Mouse (Mus musculus) lung, embryonic 16.5 days (tissue): ENCODE data around the gene Cox14. TPM values are rescaled to one million over a fixed set of nuclear protein-coding genes. Genes with fewer than 3 reads are reported as not detected.
A peak's percentile ranks its signal among the peaks of the same experiment; 100 is the strongest.

Experiments
- ATAC-seq: fragments of 200-750 bp; cut with Nextera tagmentation; 2 replicates; pipeline ENCODE4 v1.8.0; 2017; ENCODE audit warnings: low read depth, mild to moderate bottlenecking, moderate library complexity
- H3K27ac ChIP-seq: fragments of 300-500 bp; sonication (generic); 2 replicates; pipeline ENCODE4 v1.5.1; 2014; ENCODE audit warnings: mild to moderate bottlenecking, control low read depth, low read length
- H3K27me3 ChIP-seq: fragments of 300-500 bp; sonication (generic); 2 replicates; pipeline ENCODE4 v1.6.1; 2014; ENCODE audit warnings: low read depth, low read length, mixed read lengths; ENCODE audit not compliant: control insufficient read depth, insufficient read depth
- H3K36me3 ChIP-seq: fragments of 300-500 bp; sonication (generic); 2 replicates; pipeline ENCODE4 v1.6.1; 2014; ENCODE audit warnings: low read length; ENCODE audit not compliant: control insufficient read depth, insufficient read depth
- H3K4me1 ChIP-seq: fragments of 300-500 bp; sonication (generic); replicated peaks from 2 replicates; pipeline ENCODE4 v1.6.1; 2014; ENCODE audit warnings: low read length, mixed read lengths; ENCODE audit not compliant: control insufficient read depth, insufficient read depth
- H3K4me2 ChIP-seq: fragments of 300-500 bp; sonication (generic); 2 replicates; pipeline ENCODE4 v1.6.1; 2014; ENCODE audit warnings: low read depth, low read length, control low read depth
- H3K4me3 ChIP-seq: fragments of 300-500 bp; sonication (generic); 2 replicates; pipeline ENCODE4 v1.5.1; 2014; ENCODE audit warnings: mild to moderate bottlenecking, low read length, control low read depth
- H3K9ac ChIP-seq: fragments of 300-500 bp; sonication (generic); 2 replicates; pipeline ENCODE4 v1.6.1; 2014; ENCODE audit warnings: low read length, control low read depth
- H3K9me3 ChIP-seq: fragments of 300-500 bp; sonication (generic); 2 replicates; pipeline ENCODE4 v1.6.1; 2016; ENCODE audit warnings: low read length; ENCODE audit not compliant: control insufficient read depth
- WGBS: fragments of 180-500 bp; shearing (Covaris S2); extraction: QIAGEN DNeasy Blood & Tissue Kit; methylation state at CpG from one replicate; pipeline ENCODE4 v1.1.7; 2014; 5-methylcytosine and 5-hydroxymethylcytosine counted together
- polyA plus RNA-seq: library from polyadenylated mRNA; unstranded; fragments of >200 nt; fragmentation: Nextera tagmentation; extraction: Ambion mirVana; gene quantifications from 2 replicates; pipeline ENCODE4 v1.2.1, GENCODE M21; 2015

Gene Cox14
- polyA plus RNA-seq, 1 experiment from 2014 or later: 148 TPM

DNA sequence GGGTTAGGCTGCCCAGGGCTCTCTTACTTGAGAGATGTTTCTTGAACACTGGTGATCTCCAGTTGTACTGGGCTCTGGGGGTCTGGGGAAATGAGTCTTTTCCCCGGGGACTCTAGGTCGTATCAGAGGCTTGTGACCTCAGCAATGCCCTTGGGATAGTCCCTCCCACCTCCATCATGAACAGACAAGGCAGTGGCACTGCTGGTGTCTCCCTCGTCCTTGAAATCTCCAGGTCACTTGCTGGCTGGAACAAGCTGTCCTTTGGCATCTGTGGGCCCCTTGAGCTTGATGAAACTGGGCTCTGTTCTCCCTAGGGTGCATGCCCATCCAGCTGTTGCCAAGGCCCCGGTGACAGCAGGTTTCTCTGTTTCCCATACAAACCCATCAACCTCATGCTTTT lies 11.2 kb upstream of the Cox14 start:
- H3K27ac ChIP-seq: no peak overlapping the region
- no peak for ATAC-seq
- H3K27me3 ChIP-seq: no peaks in the 10 kb centered on the region
- no peaks in the 10 kb centered on the region for H3K9me3 ChIP-seq
- H3K4me2 ChIP-seq: no peak overlapping the region
- peaks cover 5% of the 10 kb centered on the region; the same call in 1 of the 2 replicates for H3K4me1 ChIP-seq
- no peak overlapping the region for H3K9ac ChIP-seq
- WGBS: 61% methylated on average over 4 of the region's 4 CpGs
- peaks cover 41% of the 10 kb centered on the region for H3K36me3 ChIP-seq
- no peak overlapping the region for H3K4me3 ChIP-seq

GRCm38 (mm10) chr15:99714858-99715257 lies 10.6 kb upstream of the Cox14 start:
- peak; percentile 48 for ATAC-seq
- Histone ChIP-seq H3K4me3 (no peak overlapping the region), H3K27ac (no peak overlapping the region), H3K4me2 (no peak overlapping the region), H3K9ac (no peak overlapping the region), H3K4me1 (peaks cover 5% of the 10 kb centered on the region; the same call in 1 of the 2 replicates), H3K27me3 (no peaks in the 10 kb centered on the region), H3K9me3 (no peaks in the 10 kb centered on the region), H3K36me3 (peaks cover 35% of the 10 kb centered on the region)
- WGBS: 52% methylated on average over 7 of the region's 7 CpGs

DNA sequence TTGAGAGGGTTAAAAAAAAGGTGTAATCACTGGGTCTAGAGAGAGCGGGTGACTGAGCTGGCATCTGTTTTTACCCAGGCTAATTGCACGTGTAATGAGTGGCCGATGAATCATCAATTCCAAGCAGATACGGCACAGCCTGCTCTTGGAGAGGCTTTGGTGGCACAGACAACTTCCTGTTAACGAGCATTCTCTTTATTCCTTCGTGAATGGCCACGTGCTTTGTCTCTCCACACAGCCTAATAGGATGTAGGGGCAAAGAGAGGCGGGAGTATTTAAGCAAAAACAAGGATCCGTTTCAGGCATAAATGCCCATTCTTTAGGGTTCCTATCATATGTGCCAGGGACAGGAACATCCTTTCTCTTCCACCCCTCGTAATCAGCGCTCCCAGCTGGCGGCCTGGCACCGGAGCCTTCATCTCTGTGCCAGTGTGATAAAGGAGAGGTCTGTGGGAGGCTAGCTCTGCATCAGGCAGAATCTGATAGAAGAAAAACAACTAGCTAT lies 10.0 kb upstream of the Cox14 start:
- 80% methylated on average over 13 of the region's 13 CpGs for WGBS
- H3K4me1 ChIP-seq: peaks cover 5% of the 10 kb centered on the region; the same call in 1 of the 2 replicates
- H3K9ac ChIP-seq: no peak overlapping the region
- no peak for ATAC-seq
- no peak overlapping the region for H3K27ac ChIP-seq
- no peak overlapping the region for H3K4me3 ChIP-seq
- no peak overlapping the region for H3K4me2 ChIP-seq
- no peaks in the 10 kb centered on the region for H3K27me3 ChIP-seq
- no peaks in the 10 kb centered on the region for H3K9me3 ChIP-seq
- peaks cover 31% of the 10 kb centered on the region for H3K36me3 ChIP-seq

- no peak for ATAC-seq
- Histone ChIP-seq H3K27me3 (no peaks in the 10 kb centered on the region), H3K27ac (no peak overlapping the region), H3K4me2 (no peak overlapping the region), H3K9ac (no peak overlapping the region), H3K9me3 (no peaks in the 10 kb centered on the region), H3K4me1 (peaks cover 5% of the 10 kb centered on the region; the same call in 1 of the 2 replicates), H3K4me3 (no peak overlapping the region), H3K36me3 (peaks cover 24% of the 10 kb centered on the region)
- WGBS: 62% methylated on average over 11 of the region's 11 CpGs
These were observed 9.3 kb upstream of the Cox14 start for GRCm38 (mm10) chr15:99715982-99716746.

DNA sequence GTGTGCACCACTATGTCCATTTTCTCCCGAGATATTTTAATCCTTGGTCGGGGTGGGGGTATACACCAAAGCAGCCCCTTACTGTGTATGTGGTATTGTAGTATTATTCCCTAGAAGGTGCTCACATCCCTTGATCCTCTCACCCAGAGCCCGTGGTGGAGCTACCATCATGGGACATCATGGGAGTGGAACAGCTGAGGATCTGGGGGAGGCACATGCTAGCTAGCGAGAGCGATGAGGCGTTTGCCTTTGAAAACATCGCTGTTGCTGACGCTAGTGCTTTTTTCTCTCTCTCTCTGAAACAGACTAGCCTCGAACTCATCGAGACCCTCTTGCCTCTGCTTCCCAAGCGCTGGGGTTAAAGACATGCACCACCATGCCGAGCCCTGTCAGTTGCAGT lies 8.6 kb upstream of the Cox14 start:
- Histone ChIP-seq H3K9me3 (no peaks in the 10 kb centered on the region), H3K4me3 (no peak overlapping the region), H3K9ac (no peak overlapping the region), H3K4me1 (peaks cover 5% of the 10 kb centered on the region; the same call in 1 of the 2 replicates), H3K27ac (no peak overlapping the region), H3K4me2 (no peak overlapping the region), H3K27me3 (no peaks in the 10 kb centered on the region), H3K36me3 (peaks cover 21% of the 10 kb centered on the region)
- ATAC-seq: no peak
- 80% methylated on average over 12 of the region's 12 CpGs for WGBS

- peaks cover 12% of the 10 kb centered on the region for H3K36me3 ChIP-seq
- no peaks in the 10 kb centered on the region for H3K9me3 ChIP-seq
- peak within 1 kb of the TSS; percentile 28 for H3K27ac ChIP-seq
- peak within 1 kb of the TSS; percentile 33 for H3K9ac ChIP-seq
- peak within 1 kb of the TSS; percentile 36; the same call in 1 of the 2 replicates for H3K4me2 ChIP-seq
- 0 out of 2 replicates have a peak within 1 kb of the TSS, but pooled peaks have one; percentile 7 for H3K4me3 ChIP-seq
- ATAC-seq: peak; percentile 41
- peaks cover 5% of the 10 kb centered on the region; the same call in 1 of the 2 replicates for H3K4me1 ChIP-seq
- no peaks in the 10 kb centered on the region for H3K27me3 ChIP-seq
- 49% methylated on average over 26 of the region's 26 CpGs for WGBS
These were observed 7.8 kb upstream of the Cox14 start, which contains the start of gene Gpd1 for GRCm38 (mm10) chr15:99717386-99718334. Gene Gpd1, plus strand, starts transcription at chr15:99717515.

GRCm38 (mm10) chr15:99718461-99719021 lies 6.9 kb upstream of the Cox14 start:
- Histone ChIP-seq H3K4me2 (no peak overlapping the region), H3K27me3 (no peaks in the 10 kb centered on the region), H3K4me3 (no peak overlapping the region), H3K36me3 (peaks cover 7% of the 10 kb centered on the region; the same call in 1 of the 2 replicates), H3K9ac (no peak overlapping the region), H3K27ac (no peak overlapping the region), H3K9me3 (no peaks in the 10 kb centered on the region), H3K4me1 (peaks cover 12% of the 10 kb centered on the region)
- 78% methylated on average over 9 of the region's 9 CpGs for WGBS
- no peak for ATAC-seq

DNA sequence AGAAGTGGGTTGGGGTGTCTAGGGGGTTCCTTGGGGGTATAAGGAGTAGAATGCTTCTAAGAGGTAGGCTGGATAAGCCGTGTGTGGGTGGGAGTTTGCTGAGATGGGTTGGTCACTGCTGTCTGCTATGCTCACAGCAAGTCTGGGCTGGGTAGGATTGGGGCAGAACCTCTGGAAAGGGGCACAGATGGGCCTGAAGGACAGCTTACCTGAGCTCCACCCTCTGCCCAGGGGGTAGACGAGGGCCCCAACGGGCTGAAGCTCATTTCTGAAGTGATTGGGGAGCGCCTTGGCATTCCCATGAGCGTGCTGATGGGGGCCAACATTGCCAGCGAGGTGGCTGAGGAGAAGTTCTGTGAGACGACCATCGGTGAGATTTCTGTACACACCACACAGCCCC lies 5.6 kb upstream of the Cox14 start:
- H3K4me2 ChIP-seq: no peak overlapping the region
- H3K4me3 ChIP-seq: no peak overlapping the region
- no peak for ATAC-seq
- H3K27ac ChIP-seq: no peak overlapping the region
- no peaks in the 10 kb centered on the region; the same call in 1 of the 2 replicates for H3K36me3 ChIP-seq
- peaks cover 25% of the 10 kb centered on the region for H3K4me1 ChIP-seq
- H3K27me3 ChIP-seq: no peaks in the 10 kb centered on the region
- WGBS: 69% methylated on average over 8 of the region's 8 CpGs
- H3K9me3 ChIP-seq: no peaks in the 10 kb centered on the region
- H3K9ac ChIP-seq: no peak overlapping the region
